Mouse (Mus musculus) hindbrain, embryonic 13.5 days (tissue): ENCODE data around the gene Slc6a20b. TPM values are rescaled to one million over a fixed set of nuclear protein-coding genes. Genes with fewer than 3 reads are reported as not detected.

ENCODE experiments used
- ATAC-seq: fragments of 200-750 bp; cut with Nextera tagmentation; 2 replicates; pipeline ENCODE4 v1.8.0; 2017; ENCODE audit warnings: moderate TSS enrichment; ENCODE audit not compliant: low FRiP score
- H3K27ac ChIP-seq: fragments of 300-500 bp; sonication (generic); 2 replicates; pipeline ENCODE4 v1.5.1; 2015; ENCODE audit warnings: inconsistent platforms, mild to moderate bottlenecking, moderate library complexity
- H3K27me3 ChIP-seq: fragments of 300-500 bp; sonication (generic); 2 replicates; pipeline ENCODE4 v1.6.1; 2015; ENCODE audit warnings: mild to moderate bottlenecking, inconsistent platforms
- H3K36me3 ChIP-seq: fragments of 300-500 bp; sonication (generic); 2 replicates; pipeline ENCODE4 v1.6.1; 2015; ENCODE audit warnings: mild to moderate bottlenecking, inconsistent platforms
- H3K4me1 ChIP-seq: fragments of 300-500 bp; sonication (generic); replicated peaks from 2 replicates; pipeline ENCODE4 v1.6.1; 2015; ENCODE audit warnings: inconsistent platforms
- H3K4me2 ChIP-seq: fragments of 300-500 bp; sonication (generic); 2 replicates; pipeline ENCODE4 v1.6.1; 2015; ENCODE audit warnings: inconsistent platforms, mild to moderate bottlenecking, moderate library complexity
- H3K4me3 ChIP-seq: fragments of 300-500 bp; sonication (generic); 2 replicates; pipeline ENCODE4 v1.5.1; 2015; ENCODE audit warnings: mild to moderate bottlenecking, inconsistent platforms
- H3K9ac ChIP-seq: fragments of 300-500 bp; sonication (generic); 2 replicates; pipeline ENCODE4 v1.6.1; 2015; ENCODE audit warnings: mild to moderate bottlenecking, inconsistent platforms
- H3K9me3 ChIP-seq: fragments of 300-500 bp; sonication (generic); 2 replicates; pipeline ENCODE4 v1.6.1; 2016; ENCODE audit warnings: inconsistent platforms
- WGBS: fragments of 180-500 bp; shearing (Covaris S2); methylation state at CpG from one replicate; pipeline ENCODE4 v1.1.7; 2015; 5-methylcytosine and 5-hydroxymethylcytosine counted together
- polyA plus RNA-seq: library from polyadenylated mRNA; unstranded; fragments of >200 nt; fragmentation: Nextera tagmentation; extraction: Ambion mirVana; gene quantifications from 2 replicates; pipeline ENCODE4 v1.2.1, GENCODE M21; 2015

Gene Slc6a20b
- polyA plus RNA-seq, 1 experiment from 2014 or later, result 0.34 TPM

GRCm38 (mm10) chr9:123636771-123637170 lies 4.4 kb upstream of the Slc6a20b start:
- Histone ChIP-seq H3K27ac (no peak overlapping the region), H3K27me3 (no peaks in the 10 kb centered on the region), H3K4me3 (no peak overlapping the region), H3K36me3 (no peaks in the 10 kb centered on the region), H3K4me2 (no peak overlapping the region), H3K9ac (no peak overlapping the region), H3K9me3 (no peaks in the 10 kb centered on the region), H3K4me1 (no peaks in the 10 kb centered on the region)
- 69% methylated on average over 5 of the region's 5 CpGs for WGBS
- no peak for ATAC-seq

GRCm38 (mm10) chr9:123632993-123633392 lies 628 bp upstream of the Slc6a20b start:
- Histone ChIP-seq H3K9ac (no peak overlapping the region), H3K4me1 (no peaks in the 10 kb centered on the region), H3K4me3 (no peak overlapping the region), H3K27ac (no peak overlapping the region), H3K27me3 (no peaks in the 10 kb centered on the region), H3K36me3 (no peaks in the 10 kb centered on the region), H3K9me3 (no peaks in the 10 kb centered on the region), H3K4me2 (no peak overlapping the region)
- ATAC-seq, result no peak
- WGBS, result 94% methylated on average over 3 of the region's 3 CpGs

- WGBS, result 86% methylated on average over 3 of the region's 3 CpGs
- Histone ChIP-seq H3K9me3 (no peaks in the 10 kb centered on the region), H3K4me3 (no peak overlapping the region), H3K27me3 (no peaks in the 10 kb centered on the region), H3K36me3 (no peaks in the 10 kb centered on the region), H3K9ac (no peak overlapping the region), H3K27ac (no peak overlapping the region), H3K4me1 (no peaks in the 10 kb centered on the region), H3K4me2 (no peak overlapping the region)
- ATAC-seq, result no peak
Measured at GRCm38 (mm10) chr9:123631666-123632065, 699 bp downstream of the Slc6a20b start.

GRCm38 (mm10) chr9:123625821-123626220 lies 6.5 kb downstream of the Slc6a20b start:
- H3K4me3 ChIP-seq, result no peak overlapping the region
- no peak overlapping the region for H3K9ac ChIP-seq
- 93% methylated on average over 11 of the region's 11 CpGs for WGBS
- H3K27me3 ChIP-seq, result no peaks in the 10 kb centered on the region
- no peaks in the 10 kb centered on the region for H3K4me1 ChIP-seq
- H3K27ac ChIP-seq, result no peak overlapping the region
- H3K9me3 ChIP-seq, result no peaks in the 10 kb centered on the region
- no peak overlapping the region for H3K4me2 ChIP-seq
- ATAC-seq, result no peak
- no peaks in the 10 kb centered on the region for H3K36me3 ChIP-seq

GRCm38 (mm10) chr9:123624741-123625140 lies 7.6 kb downstream of the Slc6a20b start:
- no peaks in the 10 kb centered on the region for H3K4me1 ChIP-seq
- ATAC-seq, result no peak
- H3K4me3 ChIP-seq, result no peak overlapping the region
- 89% methylated on average over 2 of the region's 2 CpGs for WGBS
- no peak overlapping the region for H3K4me2 ChIP-seq
- no peak overlapping the region for H3K27ac ChIP-seq
- no peaks in the 10 kb centered on the region for H3K9me3 ChIP-seq
- no peaks in the 10 kb centered on the region for H3K36me3 ChIP-seq
- no peaks in the 10 kb centered on the region for H3K27me3 ChIP-seq
- H3K9ac ChIP-seq, result no peak overlapping the region

- Histone ChIP-seq H3K27ac (no peak overlapping the region), H3K4me2 (no peak overlapping the region), H3K36me3 (no peaks in the 10 kb centered on the region), H3K9ac (no peak overlapping the region), H3K9me3 (no peaks in the 10 kb centered on the region), H3K27me3 (no peaks in the 10 kb centered on the region), H3K4me1 (no peaks in the 10 kb centered on the region), H3K4me3 (no peak overlapping the region)
- ATAC-seq, result no peak
- 93% methylated on average over 5 of the region's 5 CpGs for WGBS
Measured at GRCm38 (mm10) chr9:123620311-123621098, 11.9 kb downstream of the Slc6a20b start.

- Histone ChIP-seq H3K36me3 (peaks cover 9% of the 10 kb centered on the region; the same call in 1 of the 2 replicates), H3K27ac (no peak overlapping the region), H3K9ac (no peak overlapping the region), H3K4me2 (no peak overlapping the region), H3K4me1 (no peaks in the 10 kb centered on the region), H3K27me3 (no peaks in the 10 kb centered on the region), H3K9me3 (no peaks in the 10 kb centered on the region), H3K4me3 (no peak overlapping the region)
- WGBS, result 92% methylated on average over 1 of the region's 1 CpGs
- ATAC-seq, result no peak
Measured at GRCm38 (mm10) chr9:123601529-123601928, 30.8 kb downstream of the Slc6a20b start.

GRCm38 (mm10) chr9:123597376-123597775 lies 35.0 kb downstream of the Slc6a20b start:
- WGBS, result 97% methylated on average over 2 of the region's 2 CpGs
- no peak overlapping the region for H3K27ac ChIP-seq
- no peaks in the 10 kb centered on the region for H3K4me1 ChIP-seq
- H3K4me3 ChIP-seq, result no peak overlapping the region
- ATAC-seq, result no peak
- H3K27me3 ChIP-seq, result no peaks in the 10 kb centered on the region
- no peak overlapping the region for H3K4me2 ChIP-seq
- peaks cover 28% of the 10 kb centered on the region for H3K36me3 ChIP-seq
- no peak overlapping the region for H3K9ac ChIP-seq
- no peaks in the 10 kb centered on the region for H3K9me3 ChIP-seq

GRCm38 (mm10) chr9:123596910-123597309 lies 35.5 kb downstream of the Slc6a20b start:
- H3K9me3 ChIP-seq, result no peaks in the 10 kb centered on the region
- H3K9ac ChIP-seq, result no peak overlapping the region
- no peak overlapping the region for H3K4me3 ChIP-seq
- 93% methylated on average over 2 of the region's 2 CpGs for WGBS
- no peak overlapping the region for H3K4me2 ChIP-seq
- peaks cover 28% of the 10 kb centered on the region for H3K36me3 ChIP-seq
- H3K27ac ChIP-seq, result no peak overlapping the region
- no peaks in the 10 kb centered on the region for H3K4me1 ChIP-seq
- no peak for ATAC-seq
- no peaks in the 10 kb centered on the region for H3K27me3 ChIP-seq

- Histone ChIP-seq H3K9ac (no peak overlapping the region), H3K9me3 (no peaks in the 10 kb centered on the region), H3K4me1 (no peaks in the 10 kb centered on the region), H3K27ac (no peak overlapping the region), H3K4me3 (no peak overlapping the region), H3K27me3 (no peaks in the 10 kb centered on the region), H3K4me2 (no peak overlapping the region), H3K36me3 (peaks cover 35% of the 10 kb centered on the region)
- ATAC-seq, result no peak
- 93% methylated on average over 4 of the region's 4 CpGs for WGBS
Measured at GRCm38 (mm10) chr9:123595194-123595593, 37.2 kb downstream of the Slc6a20b start.

- no peak for ATAC-seq
- Histone ChIP-seq H3K27me3 (no peaks in the 10 kb centered on the region), H3K27ac (no peak overlapping the region), H3K9me3 (no peaks in the 10 kb centered on the region), H3K9ac (no peak overlapping the region), H3K4me1 (no peaks in the 10 kb centered on the region), H3K36me3 (peaks cover 53% of the 10 kb centered on the region), H3K4me3 (no peak overlapping the region), H3K4me2 (no peak overlapping the region)
- WGBS, result 86% methylated on average over 7 of the region's 7 CpGs
Measured at GRCm38 (mm10) chr9:123589240-123589910, 43.0 kb downstream of the Slc6a20b start.

- no peak overlapping the region for H3K4me2 ChIP-seq
- WGBS, result 84% methylated on average over 10 of the region's 10 CpGs
- H3K4me3 ChIP-seq, result no peak overlapping the region
- H3K9ac ChIP-seq, result no peak overlapping the region
- peaks cover 35% of the 10 kb centered on the region for H3K36me3 ChIP-seq
- no peaks in the 10 kb centered on the region for H3K4me1 ChIP-seq
- no peaks in the 10 kb centered on the region for H3K27me3 ChIP-seq
- H3K9me3 ChIP-seq, result no peaks in the 10 kb centered on the region
- ATAC-seq, result no peak
- H3K27ac ChIP-seq, result no peak overlapping the region
Measured at GRCm38 (mm10) chr9:123577360-123578192, 54.8 kb downstream of the Slc6a20b start.
